Mouse (Mus musculus) liver, adult (tissue): ENCODE measurements around the gene Mthfs.

Source experiments
- GATA4 ChIP-seq: IDR thresholded peaks from 2 replicates; pipeline ENCODE4 v1.6.1; 2014; ENCODE audit warnings: mild to moderate bottlenecking, low read length; ENCODE audit not compliant: insufficient replicate concordance

Gene Mthfs

GRCm38 (mm10) chr9:89294121-89294520, 83.6 kb downstream of the Mthfs start:
- no peak for TF ChIP-seq GATA4

GRCm38 (mm10) chr9:89305637-89306036, 95.2 kb downstream of the Mthfs start:
- no peak for TF ChIP-seq GATA4

GRCm38 (mm10) chr9:89308357-89309194, 98.1 kb downstream of the Mthfs start:
- no peak for TF ChIP-seq GATA4

- no peak for TF ChIP-seq GATA4
Observed at GRCm38 (mm10) chr9:89309195-89309535, 98.7 kb downstream of the Mthfs start.

- TF ChIP-seq GATA4, result no peak
Observed at GRCm38 (mm10) chr9:89311649-89312048, 101.2 kb downstream of the Mthfs start.

GRCm38 (mm10) chr9:89373731-89374130, 163.3 kb downstream of the Mthfs start:
- TF ChIP-seq GATA4, result no peak

- TF ChIP-seq GATA4, result no peak
Observed at GRCm38 (mm10) chr9:89374650-89375049, 164.2 kb downstream of the Mthfs start.

GRCm38 (mm10) chr9:89403031-89403430, 192.6 kb downstream of the Mthfs start:
- no peak for TF ChIP-seq GATA4
